Mouse (Mus musculus): ENCODE measurements around the gene Bet1.

Bet1 gene

GRCm38 (mm10) chr6:4086663-4087454 is at the start of gene Bet1:
Bet1 (minus strand) TSS chr6:4086972.
- peak; percentile 91 for DNase-seq

- DNase-seq = no peak
Measured at GRCm38 (mm10) chr6:4132239-4132638, 45.5 kb upstream of the Bet1 start.

- no peak for DNase-seq
Measured at GRCm38 (mm10) chr6:4131149-4131548, 44.4 kb upstream of the Bet1 start.

- DNase-seq = no peak
Measured at GRCm38 (mm10) chr6:4118611-4119010, 31.8 kb upstream of the Bet1 start.

GRCm38 (mm10) chr6:4090423-4090822 is 3.7 kb upstream of the Bet1 start:
- DNase-seq = no peak

GRCm38 (mm10) chr6:4072281-4072680 is 14.5 kb downstream of the Bet1 start:
- no peak for DNase-seq

- DNase-seq = no peak
Measured at GRCm38 (mm10) chr6:4069714-4070113, 17.1 kb downstream of the Bet1 start.

GRCm38 (mm10) chr6:4054387-4054786 is 32.4 kb downstream of the Bet1 start:
- no peak for DNase-seq

GRCm38 (mm10) chr6:4052843-4053242 is 33.9 kb downstream of the Bet1 start:
- DNase-seq = no peak

GRCm38 (mm10) chr6:4047200-4047599 is 39.6 kb downstream of the Bet1 start:
- no peak for DNase-seq

GRCm38 (mm10) chr6:4041821-4042220 is 45.0 kb downstream of the Bet1 start:
- DNase-seq = no peak

GRCm38 (mm10) chr6:4030956-4031355 is 55.8 kb downstream of the Bet1 start:
- DNase-seq = no peak

Data from kidney, adult 18-20 months (tissue).